Mouse (Mus musculus) MEL (cell line): ENCODE measurements at regions not wholly inside any gene's neighbourhood (a gene's known extent, or its start where the extent isn't known, plus 50 kb on each side); places are given as distances from the start of the nearest gene placed in this dataset.

ENCODE experiments used
- DNase-seq: peaks from one replicate; pipeline ENCODE4 v3.0.0; 2011; ENCODE audit warnings: low read depth, low spot score
- H3K27ac ChIP-seq: 2 replicates; pipeline ENCODE4 v1.5.1; 2012; ENCODE audit warnings: low read depth, mild to moderate bottlenecking, control low read depth, low read length, moderate library complexity; ENCODE audit not compliant: control insufficient read depth
- H3K27me3 ChIP-seq, 2 experiments: fragments of 150-350 bp in 1 of 2; sonication (generic) in 1 of 2; 2 replicates each; pipeline ENCODE4 v1.6.1; 2012; ENCODE audit warnings: low read length in 2 of 2, mild to moderate bottlenecking in 2 of 2, improper control_type of control experiment in 1 of 2, moderate library complexity in 1 of 2; ENCODE audit not compliant: insufficient read depth in 2 of 2, control insufficient read depth in 1 of 2
- H3K36me3 ChIP-seq, 2 experiments: 2 replicates each; pipeline ENCODE4 v1.6.1; 2012 to 2014; ENCODE audit warnings: low read length in 2 of 2, improper control_type of control experiment in 1 of 2, inconsistent platforms in 1 of 2, mild to moderate bottlenecking in 1 of 2; ENCODE audit not compliant: insufficient read depth in 2 of 2, control insufficient read depth in 1 of 2
- H3K4me1 ChIP-seq, 2 experiments: fragments of 150-350 bp in 1 of 2; sonication (generic) in 1 of 2; 2 replicates each; pipeline ENCODE4 v1.6.1; 2012; ENCODE audit warnings: low read length in 2 of 2, improper control_type of control experiment in 1 of 2, mild to moderate bottlenecking in 1 of 2; ENCODE audit not compliant: insufficient read depth in 2 of 2, control insufficient read depth in 1 of 2
- H3K4me3 ChIP-seq, 2 experiments: fragments of 150-350 bp in 1 of 2; sonication (generic) in 1 of 2; 2 replicates each; pipeline ENCODE4 v1.5.1; 2012; ENCODE audit warnings: low read depth in 2 of 2, low read length in 2 of 2, mild to moderate bottlenecking in 2 of 2, moderate library complexity in 2 of 2, control low read depth in 1 of 2, improper control_type of control experiment in 1 of 2; ENCODE audit not compliant: control insufficient read depth in 1 of 2, insufficient read depth in 1 of 2
- H3K79me2 ChIP-seq: 2 replicates; pipeline ENCODE4 v1.6.1; 2012; ENCODE audit warnings: mild to moderate bottlenecking, low read length, moderate library complexity; ENCODE audit not compliant: control insufficient read depth, poor library complexity, insufficient read depth
- H3K9ac ChIP-seq: 2 replicates; pipeline ENCODE4 v1.6.1; 2012; ENCODE audit warnings: low read depth, mild to moderate bottlenecking, control low read depth, low read length, moderate library complexity; ENCODE audit not compliant: control insufficient read depth, poor library complexity, severe bottlenecking
- H3K9me3 ChIP-seq: fragments of 150-350 bp; sonication (generic); replicated peaks from 2 replicates; pipeline ENCODE4 v1.6.1; 2012; ENCODE audit warnings: mild to moderate bottlenecking, low read length, improper control_type of control experiment, moderate library complexity; ENCODE audit not compliant: insufficient read depth
- CHD1 ChIP-seq: IDR thresholded peaks from 2 replicates; pipeline ENCODE4 v1.6.1; 2012; ENCODE audit warnings: low read depth, mild to moderate bottlenecking, inconsistent platforms, low read length, improper control_type of control experiment
- CHD2 ChIP-seq: IDR thresholded peaks from 2 replicates; pipeline ENCODE4 v1.6.1; 2011; ENCODE audit warnings: low read length, improper control_type of control experiment
- CTCF ChIP-seq, 3 experiments: IDR thresholded peaks in 2 of 3; conservative IDR thresholded peaks in 1 of 3; 2 replicates each; pipeline ENCODE4 v1.5.1; 2011 to 2012; ENCODE audit warnings: low read length in 3 of 3, low read depth in 2 of 3, mild to moderate bottlenecking in 2 of 3, improper control_type of control experiment in 1 of 3, inconsistent platforms in 1 of 3, mixed read lengths in 1 of 3, moderate library complexity in 1 of 3; ENCODE audit not compliant: control insufficient read depth in 1 of 3, insufficient read depth in 1 of 3, poor library complexity in 1 of 3, severe bottlenecking in 1 of 3
- E2F4 ChIP-seq: IDR thresholded peaks from 2 replicates; pipeline ENCODE4 v1.6.1; 2011; ENCODE audit warnings: low read depth, low read length, improper control_type of control experiment, borderline replicate concordance
- ELF1 ChIP-seq: IDR thresholded peaks from 2 replicates; pipeline ENCODE4 v1.6.1; 2014; ENCODE audit warnings: low read depth, mild to moderate bottlenecking, inconsistent platforms, low read length, improper control_type of control experiment, moderate library complexity
- JUND ChIP-seq: IDR thresholded peaks from 2 replicates; pipeline ENCODE4 v1.6.1; 2011; ENCODE audit warnings: low read depth, mild to moderate bottlenecking, improper control_type of control experiment, low read length
- KAT2A ChIP-seq: conservative IDR thresholded peaks from 2 replicates; pipeline ENCODE4 v1.6.1; 2012; ENCODE audit warnings: low read depth, low read length, improper control_type of control experiment, inconsistent platforms
- MAX ChIP-seq: IDR thresholded peaks from 2 replicates; pipeline ENCODE4 v1.6.1; 2011; ENCODE audit warnings: low read length, improper control_type of control experiment
- MEF2A ChIP-seq: IDR thresholded peaks from 2 replicates; pipeline ENCODE4 v1.6.1; 2014; ENCODE audit warnings: low read depth, mild to moderate bottlenecking, inconsistent platforms, low read length, improper control_type of control experiment; ENCODE audit not compliant: poor library complexity, insufficient replicate concordance, severe bottlenecking; ENCODE audit errors: extremely low read depth
- NELFE ChIP-seq: IDR thresholded peaks from 2 replicates; pipeline ENCODE4 v1.6.1; 2011; ENCODE audit warnings: low read depth, low read length, improper control_type of control experiment
- NRF1 ChIP-seq: IDR thresholded peaks from 2 replicates; pipeline ENCODE4 v1.6.1; 2014; ENCODE audit warnings: low read depth, mild to moderate bottlenecking, inconsistent platforms, low read length, improper control_type of control experiment, moderate library complexity; ENCODE audit not compliant: poor library complexity, insufficient read depth, severe bottlenecking
- SMC3 ChIP-seq: IDR thresholded peaks from 2 replicates; pipeline ENCODE4 v1.6.1; 2011; ENCODE audit warnings: low read depth, low read length, improper control_type of control experiment
- TAL1 ChIP-seq: IDR thresholded peaks from 2 replicates; pipeline ENCODE4 v1.6.1; 2012; ENCODE audit warnings: mild to moderate bottlenecking, inconsistent platforms, low read length, moderate library complexity, mixed read lengths
- TCF12 ChIP-seq: IDR thresholded peaks from 2 replicates; pipeline ENCODE4 v1.6.1; 2014; ENCODE audit warnings: low read depth, mild to moderate bottlenecking, inconsistent platforms, low read length, improper control_type of control experiment, moderate library complexity
- UBTF ChIP-seq: IDR thresholded peaks from 2 replicates; pipeline ENCODE4 v1.6.1; 2012; ENCODE audit warnings: low read depth, mild to moderate bottlenecking, inconsistent platforms, low read length, improper control_type of control experiment, moderate library complexity, borderline replicate concordance; ENCODE audit not compliant: insufficient read depth
- USF1 ChIP-seq: IDR thresholded peaks from 2 replicates; pipeline ENCODE4 v1.6.1; 2014; ENCODE audit warnings: low read depth, mild to moderate bottlenecking, inconsistent platforms, low read length, improper control_type of control experiment, moderate library complexity
- USF2 ChIP-seq, 2 experiments: IDR thresholded peaks; 2 replicates each; pipeline ENCODE4 v1.6.1; 2011 to 2012; ENCODE audit warnings: improper control_type of control experiment in 2 of 2, low read length in 2 of 2, borderline replicate concordance in 1 of 2, inconsistent platforms in 1 of 2, low read depth in 1 of 2, mild to moderate bottlenecking in 1 of 2; ENCODE audit not compliant: insufficient read depth in 1 of 2
- ZKSCAN1 ChIP-seq: IDR thresholded peaks from 2 replicates; pipeline ENCODE4 v1.6.1; 2012; ENCODE audit warnings: low read depth, mild to moderate bottlenecking, inconsistent platforms, low read length, improper control_type of control experiment, moderate library complexity
- ZMIZ1 ChIP-seq: IDR thresholded peaks from 2 replicates; pipeline ENCODE4 v1.6.1; 2012; ENCODE audit warnings: low read depth, mild to moderate bottlenecking, inconsistent platforms, low read length, improper control_type of control experiment, moderate library complexity

- H3K36me3 ChIP-seq, result no peaks in the 10 kb centered on the region
- H3K9me3 ChIP-seq, result no peaks in the 10 kb centered on the region
- H3K27ac ChIP-seq, result no peak overlapping the region
- no peaks in the 10 kb centered on the region for H3K4me1 ChIP-seq
- DNase-seq, result no peak
- H3K9ac ChIP-seq, result no peak overlapping the region
- no peaks in the 10 kb centered on the region for H3K27me3 ChIP-seq
- no peak overlapping the region for H3K4me3 ChIP-seq
- TF ChIP-seq SMC3 (no peak), UBTF (no peak), CTCF (IDR thresholded peaks at IDR 0.05 in 2 of 3, conservative IDR thresholded peaks at IDR 0.05 in 1 of 3; ENCODE audit: control insufficient read depth in 1 of 3, insufficient read depth in 1 of 3, low read depth in 2 of 3, low read length in 3 of 3, poor library complexity in 1 of 3, severe bottlenecking in 1 of 3) (no peak), ZKSCAN1 (no peak), USF2 (IDR thresholded peaks at IDR 0.05; ENCODE audit: borderline replicate concordance in 1 of 2, insufficient read depth in 1 of 2, low read depth in 1 of 2, low read length in 2 of 2) (no peak), CHD1 (no peak), TCF12 (no peak), NRF1 (no peak), MEF2A (no peak)
- no peaks in the 10 kb centered on the region for H3K79me2 ChIP-seq
Observed at GRCm38 (mm10) chr2:117804686-117805085, 307.0 kb upstream of the Thbs1 start.

- no peaks in the 10 kb centered on the region for H3K27me3 ChIP-seq
- H3K36me3 ChIP-seq, result no peaks in the 10 kb centered on the region
- DNase-seq, result no peak
- H3K79me2 ChIP-seq, result no peaks in the 10 kb centered on the region
- no peak overlapping the region for H3K4me3 ChIP-seq
- H3K9ac ChIP-seq, result no peak overlapping the region
- H3K4me1 ChIP-seq, result no peaks in the 10 kb centered on the region
- no peak for TF ChIP-seq ZMIZ1
- no peak for TF ChIP-seq CHD2
- TF ChIP-seq USF2 (IDR thresholded peaks at IDR 0.05; ENCODE audit: borderline replicate concordance in 1 of 2, insufficient read depth in 1 of 2, low read depth in 1 of 2, low read length in 2 of 2), result no peak
- no peak for TF ChIP-seq KAT2A
- no peak for TF ChIP-seq USF1
- TF ChIP-seq NELFE, result no peak
- TF ChIP-seq ZKSCAN1, result no peak
- no peak for TF ChIP-seq MAX
- no peak for TF ChIP-seq TAL1
- TF ChIP-seq MEF2A, result no peak
- no peak for TF ChIP-seq E2F4
- TF ChIP-seq CTCF (IDR thresholded peaks at IDR 0.05 in 2 of 3, conservative IDR thresholded peaks at IDR 0.05 in 1 of 3; ENCODE audit: control insufficient read depth in 1 of 3, insufficient read depth in 1 of 3, low read depth in 2 of 3, low read length in 3 of 3, poor library complexity in 1 of 3, severe bottlenecking in 1 of 3), result no peak
- no peak for TF ChIP-seq JUND
- no peak for TF ChIP-seq ELF1
- TF ChIP-seq UBTF, result no peak
- H3K27ac ChIP-seq, result no peak overlapping the region
- no peaks in the 10 kb centered on the region for H3K9me3 ChIP-seq
Observed at GRCm38 (mm10) chr2:117807121-117807520, 304.6 kb upstream of the Thbs1 start.
